Mouse (Mus musculus) cerebellum, adult 2 months (tissue): ENCODE data around the gene Tnc.

Experiments
- CTCF ChIP-seq: fragments of 200-500 bp; IDR thresholded peaks from 2 replicates; pipeline ENCODE4 v1.5.1; 2011; ENCODE audit warnings: low read depth, mild to moderate bottlenecking, control low read depth, low read length, moderate library complexity, borderline replicate concordance; ENCODE audit not compliant: insufficient read depth
- POLR2A ChIP-seq: fragments of 200-500 bp; IDR thresholded peaks from 2 replicates; pipeline ENCODE4 v1.6.1; 2011; ENCODE audit warnings: low read length, control low read depth, borderline replicate concordance; ENCODE audit not compliant: insufficient read depth

DNA sequence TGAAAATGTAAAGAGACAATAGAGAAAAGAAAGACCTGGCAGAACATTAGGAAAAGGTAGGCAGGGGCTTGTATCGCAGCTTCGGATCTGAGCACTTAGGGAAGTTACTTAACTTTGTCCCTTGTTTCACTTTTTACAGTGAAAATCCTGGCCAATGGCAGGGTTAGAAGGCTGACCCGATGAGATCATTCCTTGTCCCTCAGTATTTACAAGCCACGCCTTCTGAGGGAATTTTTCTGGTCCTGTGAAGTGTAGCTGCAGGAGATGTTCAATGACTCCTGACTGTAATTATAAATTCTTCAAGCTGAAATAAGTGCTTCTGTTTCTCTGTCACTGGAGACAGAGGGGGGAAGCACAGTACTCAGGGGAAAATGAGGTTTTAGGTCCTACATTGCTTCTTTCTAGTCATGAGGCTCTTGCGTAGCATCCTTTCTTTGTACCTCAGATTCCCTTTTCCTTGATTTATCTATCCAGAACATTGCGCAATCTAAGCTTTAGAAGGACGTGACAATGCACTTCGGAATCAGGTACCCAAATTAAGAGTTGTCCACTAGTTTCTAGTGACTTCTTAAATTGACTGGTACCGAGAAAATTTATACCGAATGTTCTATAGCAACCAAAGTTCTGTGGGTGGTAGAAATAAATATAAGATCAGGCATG lies 25.8 kb downstream of the Tnc start:
- no peak for TF ChIP-seq POLR2A
- no peak for TF ChIP-seq CTCF
